Mouse (Mus musculus) liver, embryonic 13.5 days (tissue): Measurements from ENCODE around the gene Fam3c. TPM values are rescaled to one million over a fixed set of nuclear protein-coding genes. Genes with fewer than 3 reads are reported as not detected.

ENCODE experiments used
- ATAC-seq: fragments of 200-750 bp; cut with Nextera tagmentation; 2 replicates; pipeline ENCODE4 v1.8.0; 2017; ENCODE audit warnings: low read depth, mild to moderate bottlenecking, moderate number of reproducible peaks, moderate library complexity
- DNase-seq: peaks from one replicate; pipeline ENCODE4 v3.0.0; 2022
- H3K27ac ChIP-seq: fragments of 300-500 bp; sonication (generic); 2 replicates; pipeline ENCODE4 v1.5.1; 2015; ENCODE audit warnings: moderate library complexity, mild to moderate bottlenecking, inconsistent platforms
- H3K27me3 ChIP-seq: fragments of 300-500 bp; sonication (generic); 2 replicates; pipeline ENCODE4 v1.6.1; 2015; ENCODE audit warnings: mild to moderate bottlenecking, inconsistent platforms
- H3K36me3 ChIP-seq: fragments of 300-500 bp; sonication (generic); 2 replicates; pipeline ENCODE4 v1.6.1; 2015; ENCODE audit warnings: mild to moderate bottlenecking, inconsistent platforms
- H3K4me1 ChIP-seq: fragments of 300-500 bp; sonication (generic); replicated peaks from 2 replicates; pipeline ENCODE4 v1.6.1; 2015; ENCODE audit warnings: inconsistent platforms
- H3K4me2 ChIP-seq: fragments of 300-500 bp; sonication (generic); 2 replicates; pipeline ENCODE4 v1.6.1; 2015; ENCODE audit warnings: inconsistent platforms, mild to moderate bottlenecking, moderate library complexity
- H3K4me3 ChIP-seq: fragments of 300-500 bp; sonication (generic); replicated peaks from 2 replicates; pipeline ENCODE4 v1.5.1; 2015; ENCODE audit warnings: mild to moderate bottlenecking, inconsistent platforms
- H3K9ac ChIP-seq: fragments of 300-500 bp; sonication (generic); 2 replicates; pipeline ENCODE4 v1.6.1; 2015; ENCODE audit warnings: mild to moderate bottlenecking, inconsistent platforms
- H3K9me3 ChIP-seq: fragments of 300-500 bp; sonication (generic); replicated peaks from 2 replicates; pipeline ENCODE4 v1.6.1; 2016; ENCODE audit warnings: inconsistent platforms
- WGBS: fragments of 180-500 bp; shearing (Covaris S2); methylation state at CpG from one replicate; pipeline ENCODE4 v1.1.7; 2015; ENCODE audit not compliant: insufficient replicate concordance; 5-methylcytosine and 5-hydroxymethylcytosine counted together
- polyA plus RNA-seq: library from polyadenylated mRNA; unstranded; fragments of >200 nt; fragmentation: Nextera tagmentation; extraction: Ambion mirVana; gene quantifications from 2 replicates; pipeline ENCODE4 v1.2.1, GENCODE M21; 2015

Fam3c gene
- polyA plus RNA-seq, result 17.5 and 20.3 TPM in 2 replicates

DNA sequence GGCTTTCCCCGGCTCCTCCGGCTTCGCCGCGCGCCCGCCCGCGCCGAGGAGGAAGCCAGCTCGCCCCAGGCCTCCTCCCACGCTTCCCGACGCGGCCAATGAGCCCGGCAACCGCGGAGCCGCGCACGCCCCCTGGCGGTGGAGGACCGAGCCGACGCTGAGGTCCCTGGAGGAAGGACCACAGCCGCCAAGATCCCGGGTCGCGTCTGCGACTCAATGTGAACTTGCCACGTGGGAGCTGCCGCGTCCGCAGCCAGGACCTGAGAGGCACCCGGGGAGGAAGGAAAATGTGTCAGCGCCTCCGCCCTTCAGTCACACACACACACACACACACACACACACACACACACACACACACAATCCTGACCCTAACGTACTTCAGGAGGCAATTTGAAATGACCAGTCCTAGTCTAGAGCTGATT lies at the start of gene Fam3c:
Gene Fam3c (minus strand): TSS at position 158 of the 422 bp plus-strand sequence.
- no peaks in the 10 kb centered on the region for H3K27me3 ChIP-seq
- ATAC-seq (peak; percentile 93), DNase-seq (peak; percentile 86)
- no peaks in the 10 kb centered on the region for H3K36me3 ChIP-seq
- peak within 1 kb of the TSS; percentile 75 for H3K4me3 ChIP-seq
- H3K27ac ChIP-seq, result peak within 1 kb of the TSS; percentile 77
- peaks cover 32% of the 10 kb centered on the region for H3K4me1 ChIP-seq
- under 1% methylated on average over 8 of the region's 38 CpGs for WGBS
- H3K9ac ChIP-seq, result peak within 1 kb of the TSS; percentile 81
- peak within 1 kb of the TSS; percentile 89 for H3K4me2 ChIP-seq
- no peaks in the 10 kb centered on the region for H3K9me3 ChIP-seq

DNA sequence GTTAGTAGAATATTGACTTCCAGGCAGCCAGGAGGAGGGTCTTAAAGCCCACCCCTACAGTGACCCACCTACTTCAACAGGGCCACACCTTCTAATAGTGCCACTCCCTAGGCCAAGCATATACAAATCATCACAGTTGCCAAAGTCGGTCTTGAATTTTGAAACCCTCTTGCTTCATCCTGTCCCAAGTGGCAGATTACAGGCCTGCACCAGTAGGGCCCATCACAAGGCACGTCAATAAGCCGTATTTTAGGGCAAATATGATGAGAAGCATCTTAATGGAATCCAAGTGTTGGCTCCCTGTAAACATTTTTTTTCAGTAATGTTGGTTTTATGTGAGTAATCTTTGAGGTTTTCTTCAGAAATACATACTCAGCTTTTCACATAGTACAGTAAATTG lies 49.0 kb upstream of the Fam3c start:
- no peak overlapping the region for H3K9ac ChIP-seq
- 60% methylated on average over 3 of the region's 3 CpGs for WGBS

DNA sequence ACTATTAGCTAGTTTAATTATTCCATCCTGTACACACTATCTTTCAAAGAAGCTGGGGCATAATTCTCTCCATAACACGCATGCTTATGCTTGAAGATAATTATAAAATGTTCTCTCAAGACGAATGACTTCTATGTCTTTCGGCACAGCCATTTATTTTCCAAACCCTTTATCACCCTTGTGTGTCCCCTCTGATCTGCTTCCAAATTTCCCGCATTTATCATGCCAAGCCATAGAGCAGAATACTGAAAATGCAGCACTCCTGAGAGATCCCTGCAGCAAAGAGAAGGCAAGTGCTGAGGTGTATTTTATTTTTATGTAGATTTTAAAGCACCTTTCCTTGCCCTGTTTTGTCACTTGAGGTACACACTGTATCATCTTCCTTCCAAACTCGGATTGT lies 47.7 kb upstream of the Fam3c start:
- Histone ChIP-seq H3K36me3 (no peaks in the 10 kb centered on the region), H3K9ac (no peak overlapping the region), H3K4me2 (no peak overlapping the region), H3K4me3 (no peak overlapping the region), H3K4me1 (peaks cover 3% of the 10 kb centered on the region), H3K27ac (no peak overlapping the region), H3K27me3 (no peaks in the 10 kb centered on the region), H3K9me3 (no peaks in the 10 kb centered on the region)
- WGBS, result 70% methylated on average over 5 of the region's 5 CpGs
- DNase-seq (no peak), ATAC-seq (no peak)

More for the DNA sequence above, 49.0 kb upstream of the Fam3c start:
- ATAC-seq, result no peak
- H3K4me2 ChIP-seq, result no peak overlapping the region
- H3K4me1 ChIP-seq, result peaks cover 3% of the 10 kb centered on the region
- no peaks in the 10 kb centered on the region for H3K9me3 ChIP-seq
- no peak overlapping the region for H3K4me3 ChIP-seq
- no peaks in the 10 kb centered on the region for H3K36me3 ChIP-seq
- DNase-seq, result no peak
- no peaks in the 10 kb centered on the region for H3K27me3 ChIP-seq
- no peak overlapping the region for H3K27ac ChIP-seq

DNA sequence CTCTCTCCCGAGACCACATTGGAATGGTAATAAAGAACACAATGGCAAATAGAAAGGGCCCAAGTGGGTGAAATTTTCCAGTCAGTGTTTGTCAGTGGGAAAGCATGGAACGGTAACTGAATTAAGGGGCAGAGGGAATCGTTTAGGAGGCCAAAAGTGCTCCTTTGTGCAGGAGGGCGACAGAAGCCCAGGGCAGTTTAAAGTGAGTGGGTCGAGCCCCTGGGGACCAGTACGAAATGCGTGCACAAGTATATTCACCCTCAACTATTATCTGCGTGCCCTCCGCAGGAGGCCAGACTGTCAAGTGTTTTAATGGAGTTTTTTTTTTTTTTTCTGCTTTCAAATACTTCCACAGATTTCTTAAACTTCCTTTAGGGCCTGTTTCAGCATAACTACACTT lies 47.3 kb upstream of the Fam3c start:
- ATAC-seq (no peak), DNase-seq (no peak)
- Histone ChIP-seq H3K27me3 (no peaks in the 10 kb centered on the region), H3K4me2 (no peak overlapping the region), H3K4me3 (no peak overlapping the region), H3K27ac (no peak overlapping the region), H3K4me1 (peaks cover 3% of the 10 kb centered on the region), H3K9me3 (no peaks in the 10 kb centered on the region), H3K9ac (no peak overlapping the region), H3K36me3 (no peaks in the 10 kb centered on the region)
- WGBS, result 75% methylated on average over 9 of the region's 9 CpGs

DNA sequence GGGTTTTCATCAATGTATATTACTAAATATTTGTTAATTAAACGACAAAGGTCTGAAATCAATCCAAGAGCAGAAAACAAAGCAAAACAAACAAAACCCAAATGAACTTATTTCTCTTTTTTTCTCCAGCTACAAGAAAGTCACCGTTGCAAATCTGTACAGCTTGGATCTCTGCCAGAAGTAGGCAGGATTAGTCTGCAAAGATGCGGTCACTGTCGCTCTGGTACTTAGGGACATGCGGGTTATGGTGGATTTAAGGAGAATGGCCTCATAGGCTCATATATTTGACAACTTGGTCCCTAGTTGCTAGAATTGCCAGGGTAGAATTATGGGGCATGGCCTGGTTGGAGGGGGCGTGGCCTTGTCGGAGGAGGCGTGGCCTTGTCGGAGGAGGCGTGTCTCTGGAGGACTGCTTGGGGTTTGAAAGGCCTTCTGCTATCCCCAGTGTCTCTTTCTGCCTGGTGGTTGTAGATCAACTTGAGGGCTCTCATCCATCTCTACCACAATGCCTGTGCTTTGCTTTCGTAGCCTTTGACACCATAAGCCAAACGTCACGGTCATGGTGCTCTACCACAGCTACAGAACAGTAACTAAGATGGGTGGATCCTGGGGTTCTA lies 46.6 kb upstream of the Fam3c start:
- DNase-seq, result peak; percentile 10
- WGBS, result 68% methylated on average over 13 of the region's 13 CpGs
- H3K27me3 ChIP-seq, result no peaks in the 10 kb centered on the region

DNA sequence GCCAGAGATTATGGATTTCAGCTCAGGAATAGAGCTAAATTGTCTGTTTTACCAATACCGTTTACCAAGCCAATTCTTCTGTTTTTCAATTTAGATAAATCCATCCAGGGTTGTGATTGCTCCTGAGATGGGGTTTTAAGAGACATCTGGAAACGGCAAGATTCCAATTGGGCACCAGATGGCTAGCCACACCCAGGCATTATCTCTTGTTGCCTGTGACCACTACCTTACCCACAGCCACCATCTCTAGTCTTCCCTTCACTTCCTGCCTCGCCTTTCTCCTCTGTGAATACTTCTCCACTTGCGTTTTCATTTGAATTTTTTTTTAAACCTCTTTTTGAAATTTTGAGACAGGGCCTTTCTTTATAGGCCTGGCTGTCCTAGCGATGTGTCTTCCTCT lies 46.0 kb upstream of the Fam3c start:
- Histone ChIP-seq H3K4me2 (no peak overlapping the region), H3K9ac (no peak overlapping the region), H3K36me3 (no peaks in the 10 kb centered on the region), H3K27ac (no peak overlapping the region), H3K9me3 (no peaks in the 10 kb centered on the region), H3K4me1 (peaks cover 3% of the 10 kb centered on the region), H3K4me3 (no peak overlapping the region), H3K27me3 (no peaks in the 10 kb centered on the region)
- 23% methylated on average over 5 of the region's 5 CpGs for WGBS
- ATAC-seq (no peak), DNase-seq (no peak)

More for the DNA sequence above, 46.6 kb upstream of the Fam3c start:
- no peaks in the 10 kb centered on the region for H3K9me3 ChIP-seq
- no peaks in the 10 kb centered on the region for H3K36me3 ChIP-seq
- ATAC-seq, result no peak
- H3K4me3 ChIP-seq, result no peak overlapping the region
- no peak overlapping the region for H3K27ac ChIP-seq
- no peak overlapping the region for H3K4me2 ChIP-seq
- H3K9ac ChIP-seq, result no peak overlapping the region
- H3K4me1 ChIP-seq, result peaks cover 3% of the 10 kb centered on the region

DNA sequence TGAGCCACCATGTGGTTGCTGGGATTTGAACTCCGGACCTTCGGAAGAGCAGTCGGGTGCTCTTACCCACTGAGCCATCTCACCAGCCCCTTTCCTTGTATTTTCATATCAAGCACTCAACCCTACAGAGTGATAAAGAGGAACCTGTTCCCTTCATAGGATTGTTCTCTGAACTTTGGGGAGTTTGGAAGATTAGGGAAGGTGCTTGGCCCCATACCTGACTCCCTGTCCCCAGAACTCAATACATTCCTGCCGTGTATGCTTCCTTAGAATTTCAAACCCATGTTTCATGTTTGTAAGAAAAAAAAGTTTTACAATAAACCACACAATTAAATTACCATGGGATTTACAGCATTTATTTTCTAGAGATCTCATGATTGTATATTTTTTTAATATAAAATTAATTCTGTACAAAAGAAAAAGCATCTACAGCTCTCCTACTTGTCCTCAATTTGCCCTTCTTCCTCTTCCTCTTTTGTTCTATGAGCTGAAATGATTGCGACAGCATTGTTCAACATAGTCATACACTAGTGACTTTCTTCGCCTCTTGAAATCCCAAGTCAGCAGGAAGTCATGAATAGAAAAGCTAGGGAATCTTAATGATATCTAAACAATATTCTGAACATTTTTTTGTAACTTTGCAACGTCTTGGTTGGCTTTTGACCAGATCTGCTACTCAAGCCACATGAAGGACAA lies 42.2 kb upstream of the Fam3c start:
- Histone ChIP-seq H3K36me3 (no peaks in the 10 kb centered on the region), H3K4me2 (no peak overlapping the region), H3K4me3 (no peak overlapping the region), H3K27ac (no peak overlapping the region), H3K9ac (no peak overlapping the region), H3K27me3 (no peaks in the 10 kb centered on the region), H3K4me1 (peaks cover 3% of the 10 kb centered on the region), H3K9me3 (no peaks in the 10 kb centered on the region)
- WGBS, result 62% methylated on average over 7 of the region's 7 CpGs
- no peak for DNase-seq
- ATAC-seq, result no peak

DNA sequence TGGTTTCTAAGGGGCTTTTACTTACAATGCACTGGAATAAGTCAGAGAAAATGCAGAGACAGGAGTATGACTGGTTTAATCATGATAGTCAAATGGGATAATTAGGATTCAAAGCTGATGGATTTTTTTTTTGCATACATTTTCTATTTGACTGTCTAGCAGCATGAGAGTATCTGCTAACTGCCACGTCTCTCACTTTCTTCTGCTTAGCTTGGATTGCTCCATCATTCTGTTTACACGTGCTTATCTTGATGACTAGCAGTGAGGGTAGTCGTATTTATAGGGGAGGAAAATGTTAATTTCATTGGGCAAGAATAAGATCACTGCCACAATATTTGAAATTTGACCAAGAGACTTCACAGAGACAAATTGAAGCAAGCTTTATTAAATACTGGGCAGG lies 39.2 kb upstream of the Fam3c start:
- ATAC-seq, result no peak
- no peak for DNase-seq
- H3K4me3 ChIP-seq, result no peak overlapping the region
- no peaks in the 10 kb centered on the region for H3K36me3 ChIP-seq
- WGBS, result 24% methylated on average over 3 of the region's 3 CpGs
- H3K9me3 ChIP-seq, result no peaks in the 10 kb centered on the region
- H3K9ac ChIP-seq, result no peak overlapping the region
- H3K27me3 ChIP-seq, result no peaks in the 10 kb centered on the region
- H3K27ac ChIP-seq, result no peak overlapping the region
- no peak overlapping the region for H3K4me2 ChIP-seq
- H3K4me1 ChIP-seq, result no peaks in the 10 kb centered on the region

DNA sequence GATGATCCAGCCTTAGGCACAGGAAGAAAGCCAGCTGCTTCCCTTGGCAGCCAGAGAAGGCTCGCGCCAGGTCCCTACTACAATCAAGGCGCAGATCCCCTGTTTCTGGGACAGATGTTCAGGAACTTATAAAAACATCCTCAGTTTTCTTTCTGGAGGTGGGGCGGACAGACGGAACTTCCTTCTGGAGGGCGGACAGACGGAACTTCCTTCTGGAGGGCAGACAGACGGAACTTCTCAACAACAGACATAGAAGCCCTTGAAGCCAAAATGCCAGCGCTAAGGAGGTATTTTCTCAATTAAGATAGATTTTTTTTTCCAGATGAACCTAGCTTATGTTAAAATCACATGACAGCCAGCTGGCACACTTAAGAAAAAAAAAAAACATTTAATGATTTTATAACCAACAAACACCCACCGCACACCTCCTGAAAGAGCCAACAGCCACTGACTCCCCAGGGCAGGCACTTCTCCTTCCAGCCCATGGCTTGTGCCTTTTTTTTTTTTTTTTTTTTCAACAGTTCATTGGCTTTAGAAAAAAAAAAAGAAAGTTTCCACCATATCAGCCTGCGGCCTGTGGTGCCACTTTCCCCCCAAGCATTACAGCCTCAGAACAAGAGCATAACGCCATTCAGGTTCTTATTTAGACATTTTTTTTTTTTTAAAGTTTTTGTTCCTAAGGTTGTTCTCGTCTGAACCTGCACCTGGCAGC lies 34.8 kb upstream of the Fam3c start:
- no peak for ATAC-seq
- H3K4me2 ChIP-seq, result no peak overlapping the region

DNA sequence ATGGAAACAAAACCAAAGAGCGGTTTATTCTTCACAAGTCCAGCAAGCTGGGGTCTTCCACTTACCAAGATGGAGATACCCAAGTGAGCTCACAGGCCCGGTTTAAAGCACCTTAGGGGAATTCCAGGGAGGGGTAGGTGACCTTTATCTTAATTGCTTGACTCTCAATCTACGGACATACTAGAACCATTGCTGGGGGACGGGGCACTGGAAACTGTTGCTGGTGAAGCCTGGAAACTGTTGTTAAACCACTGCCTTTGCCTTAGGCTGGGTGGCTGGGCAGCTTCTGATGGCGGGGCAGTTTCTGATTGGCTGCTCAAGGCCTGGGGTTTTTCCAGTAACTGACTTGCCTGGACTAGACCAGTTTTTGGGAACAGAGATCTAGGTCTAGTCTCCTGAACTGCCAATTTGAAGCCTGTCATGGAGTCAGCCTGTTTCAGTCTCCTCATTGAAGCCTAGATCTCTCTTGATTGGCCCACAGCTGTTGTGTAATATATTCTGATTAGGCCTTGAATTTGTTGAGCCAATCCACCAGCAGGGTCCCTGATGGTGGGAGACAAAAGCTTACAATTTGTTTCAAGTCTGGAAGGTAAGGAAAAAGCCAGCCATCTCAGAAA lies 29.3 kb upstream of the Fam3c start:
- H3K4me2 ChIP-seq, result no peak overlapping the region
- no peaks in the 10 kb centered on the region for H3K27me3 ChIP-seq
- H3K9ac ChIP-seq, result no peak overlapping the region
- H3K4me1 ChIP-seq, result no peaks in the 10 kb centered on the region
- no peak overlapping the region for H3K27ac ChIP-seq
- no peak overlapping the region for H3K4me3 ChIP-seq
- DNase-seq (no peak), ATAC-seq (no peak)
- 61% methylated on average over 5 of the region's 5 CpGs for WGBS
- no peaks in the 10 kb centered on the region for H3K36me3 ChIP-seq
- no peaks in the 10 kb centered on the region for H3K9me3 ChIP-seq

More for the DNA sequence above, 34.8 kb upstream of the Fam3c start:
- Histone ChIP-seq H3K4me1 (no peaks in the 10 kb centered on the region), H3K27me3 (no peaks in the 10 kb centered on the region), H3K9ac (no peak overlapping the region), H3K4me3 (no peak overlapping the region), H3K27ac (no peak overlapping the region), H3K9me3 (no peaks in the 10 kb centered on the region), H3K36me3 (no peaks in the 10 kb centered on the region)
- no peak for DNase-seq
- 58% methylated on average over 13 of the region's 13 CpGs for WGBS

DNA sequence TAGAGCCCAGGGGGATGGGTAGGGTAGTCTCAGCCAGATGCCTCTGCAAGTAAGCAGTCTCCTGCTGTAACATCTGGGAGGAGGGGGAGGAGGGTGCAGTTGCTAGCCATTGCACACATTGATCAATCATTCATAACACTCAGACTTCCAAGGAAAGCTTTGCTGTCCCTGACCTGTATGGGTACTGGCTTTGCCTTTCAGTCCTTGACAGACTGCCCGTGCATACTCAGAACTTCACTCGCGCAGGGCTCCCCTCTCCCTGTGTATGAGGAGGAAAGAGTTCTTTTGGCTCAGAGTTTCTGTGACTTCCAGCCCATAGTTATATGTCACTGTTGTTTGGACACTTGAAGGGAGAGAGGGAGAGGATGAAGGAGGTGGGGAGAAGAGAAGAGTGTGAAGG lies 24.2 kb upstream of the Fam3c start:
- Histone ChIP-seq H3K4me3 (no peak overlapping the region), H3K27me3 (no peaks in the 10 kb centered on the region), H3K27ac (no peak overlapping the region), H3K9me3 (no peaks in the 10 kb centered on the region), H3K4me1 (no peaks in the 10 kb centered on the region), H3K9ac (no peak overlapping the region), H3K36me3 (no peaks in the 10 kb centered on the region), H3K4me2 (no peak overlapping the region)
- 87% methylated on average over 3 of the region's 3 CpGs for WGBS
- DNase-seq (no peak), ATAC-seq (no peak)
